Mouse (Mus musculus): ENCODE measurements at regions not wholly inside any gene's neighbourhood (a gene's known extent, or its start where the extent isn't known, plus 50 kb on each side); places are given as distances from the start of the nearest gene placed in this dataset.
A peak's percentile ranks its signal among the peaks of the same experiment; 100 is the strongest.

- no peak for DNase-seq (ENCODE audit: extremely low spot score)
Measured at GRCm38 (mm10) chr1:168823184-168823583, 391.1 kb upstream of the Pbx1 start.

DNA sequence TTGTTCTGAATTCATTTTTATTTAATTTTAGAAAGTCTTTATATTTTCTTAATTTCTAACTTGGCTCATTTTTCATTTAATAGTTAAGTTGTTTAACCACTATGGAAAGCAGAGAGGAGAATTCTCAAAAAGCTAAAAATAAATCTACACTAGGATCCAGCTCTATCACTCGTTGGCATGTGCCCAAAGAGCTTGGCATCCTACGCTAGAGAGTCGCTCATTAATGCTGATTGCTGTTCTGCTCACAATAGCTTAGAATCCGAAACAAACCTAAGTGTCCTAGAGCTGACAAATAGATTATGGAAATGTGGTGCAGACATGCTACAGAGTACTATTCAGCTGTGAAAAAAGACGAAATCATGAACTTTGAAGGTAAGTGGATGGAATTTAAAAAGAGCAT is 386.3 kb upstream of the Pbx1 start:
- DNase-seq (ENCODE audit: extremely low spot score) = no peak

DNA sequence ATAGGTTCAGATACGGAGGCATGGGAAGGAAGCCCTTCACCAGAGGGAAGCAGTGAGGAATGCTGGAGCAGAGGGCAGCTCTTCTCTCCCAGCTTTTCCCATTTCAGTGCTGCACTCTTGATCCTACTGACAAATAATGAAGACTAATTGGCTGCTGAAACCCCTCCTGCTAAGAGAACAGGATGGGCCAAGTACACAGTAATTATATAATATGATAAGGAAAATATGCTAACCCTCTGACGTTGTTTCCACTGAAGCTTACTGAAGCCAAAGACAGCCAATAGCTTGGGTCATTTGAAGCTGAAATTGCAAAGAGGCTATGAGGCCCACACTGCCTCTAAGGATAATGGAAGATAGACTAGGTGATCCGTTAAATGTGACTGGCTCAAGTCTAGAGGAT is 375.0 kb upstream of the Pbx1 start:
- no peak for DNase-seq (ENCODE audit: extremely low spot score)

DNA sequence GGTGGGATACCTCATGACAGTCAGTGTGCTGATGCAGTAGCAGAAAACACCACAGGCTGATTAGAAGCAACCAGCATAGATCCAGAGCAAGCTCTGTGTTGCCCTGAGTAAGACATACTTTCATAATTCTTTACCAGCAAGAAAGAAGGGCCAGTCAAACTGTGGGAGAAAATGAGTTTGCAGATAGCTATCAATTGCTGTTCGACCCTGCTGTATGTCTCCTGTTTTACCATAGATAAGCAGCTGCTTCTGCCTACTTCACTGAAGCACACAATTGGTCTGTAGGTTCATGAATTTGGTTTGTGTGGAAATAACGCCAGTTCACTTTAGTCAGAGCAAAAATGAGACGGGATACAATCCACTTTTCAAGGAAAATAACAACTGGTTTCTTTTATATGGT is 373.4 kb upstream of the Pbx1 start:
- no peak for DNase-seq (ENCODE audit: extremely low spot score)

DNA sequence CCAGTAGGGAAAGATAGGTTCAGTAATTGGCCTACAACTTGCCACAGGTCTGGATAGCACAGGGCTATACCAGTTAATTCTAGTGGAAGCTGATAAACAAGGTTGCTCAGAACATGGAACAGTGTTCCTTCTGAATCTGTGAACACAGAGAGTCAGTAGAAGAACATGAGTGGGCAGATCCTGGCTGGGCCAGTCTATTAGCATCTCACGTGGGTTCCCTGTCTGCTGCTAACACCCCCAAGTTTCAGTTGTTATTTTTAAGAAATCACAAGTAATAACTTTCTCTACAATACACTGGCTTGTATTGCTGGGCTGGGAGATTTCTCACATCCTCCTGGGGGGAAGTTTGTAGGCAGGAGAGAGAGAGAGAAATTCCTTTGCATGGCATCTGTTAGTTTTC is 369.0 kb upstream of the Pbx1 start:
- no peak for DNase-seq (ENCODE audit: extremely low spot score)

GRCm38 (mm10) chr1:168786731-168787130 is 354.7 kb upstream of the Pbx1 start:
- no peak for DNase-seq (ENCODE audit: extremely low spot score)

- no peak for DNase-seq (ENCODE audit: extremely low spot score)
Measured at GRCm38 (mm10) chr1:168783851-168784250, 351.8 kb upstream of the Pbx1 start.

DNA sequence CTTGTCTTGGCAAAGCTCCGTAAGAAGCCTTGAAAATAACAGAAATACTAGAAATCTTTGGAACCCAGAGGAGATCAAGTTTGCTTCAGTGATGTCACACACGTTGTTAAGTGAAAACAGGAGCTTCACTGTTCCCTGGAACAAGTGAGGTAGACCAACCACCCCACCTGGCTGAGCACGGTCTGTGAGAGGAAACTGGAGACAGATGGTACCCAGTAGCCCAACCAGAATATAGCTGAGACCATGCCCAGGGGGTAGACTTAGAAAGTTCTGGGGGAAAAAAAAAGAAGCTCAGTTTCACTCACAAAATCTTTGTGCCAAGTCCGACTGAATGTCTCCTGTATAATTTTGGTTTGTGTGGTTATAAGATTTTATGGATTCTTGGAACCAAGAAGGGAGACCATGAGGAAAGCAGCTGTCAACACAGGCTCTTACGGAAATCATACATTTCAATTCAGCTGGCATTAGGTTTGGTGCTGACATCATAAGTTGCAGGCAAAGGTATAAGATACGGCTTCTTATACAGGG is 332.4 kb upstream of the Pbx1 start:
- no peak for DNase-seq (ENCODE audit: extremely low spot score)

GRCm38 (mm10) chr1:168761095-168761494 is 329.0 kb upstream of the Pbx1 start:
- DNase-seq (ENCODE audit: extremely low spot score) = no peak

GRCm38 (mm10) chr1:168760239-168760638 is 328.2 kb upstream of the Pbx1 start:
- DNase-seq (ENCODE audit: extremely low spot score) = no peak

DNA sequence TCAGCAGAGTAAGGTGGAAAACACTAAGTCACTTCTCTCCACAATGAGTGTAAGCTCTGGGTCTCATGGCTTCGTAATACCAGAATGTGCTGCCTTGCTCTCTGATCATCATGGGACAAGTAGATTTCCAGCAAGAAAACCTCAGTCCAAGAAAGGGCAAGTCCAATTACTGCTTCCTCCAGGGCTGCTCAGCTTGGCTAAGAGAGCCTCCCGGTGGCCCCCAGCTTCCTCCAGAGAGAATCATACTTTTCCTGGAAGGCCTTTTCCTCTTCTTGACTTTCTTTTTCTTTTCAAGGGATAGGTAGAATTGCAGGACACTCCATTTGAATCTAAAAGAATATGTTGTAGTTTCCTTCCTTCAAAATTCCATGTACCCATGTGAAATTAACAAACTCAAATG is 326.8 kb upstream of the Pbx1 start:
- no peak for DNase-seq (ENCODE audit: extremely low spot score)

DNA sequence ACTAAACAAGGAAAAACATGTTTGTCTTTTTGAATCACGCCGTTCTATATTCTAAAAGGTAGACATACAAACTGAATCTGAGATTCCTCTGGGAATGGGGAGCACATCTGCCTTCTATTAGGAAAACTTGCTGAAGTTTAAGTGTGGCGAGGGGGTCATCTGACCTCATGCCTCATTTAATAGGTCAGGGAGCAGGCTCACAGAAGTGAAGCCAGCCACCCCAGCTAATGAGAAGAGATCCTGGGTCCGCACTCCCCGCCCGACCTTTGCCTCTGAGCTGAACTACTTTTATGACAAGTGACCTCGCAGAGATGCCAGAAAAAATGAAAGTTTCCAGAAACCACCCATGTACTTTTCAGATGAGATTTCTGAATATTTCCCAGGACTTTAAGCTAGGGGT is 322.1 kb upstream of the Pbx1 start:
- DNase-seq (ENCODE audit: extremely low spot score) = peak; percentile 66

DNA sequence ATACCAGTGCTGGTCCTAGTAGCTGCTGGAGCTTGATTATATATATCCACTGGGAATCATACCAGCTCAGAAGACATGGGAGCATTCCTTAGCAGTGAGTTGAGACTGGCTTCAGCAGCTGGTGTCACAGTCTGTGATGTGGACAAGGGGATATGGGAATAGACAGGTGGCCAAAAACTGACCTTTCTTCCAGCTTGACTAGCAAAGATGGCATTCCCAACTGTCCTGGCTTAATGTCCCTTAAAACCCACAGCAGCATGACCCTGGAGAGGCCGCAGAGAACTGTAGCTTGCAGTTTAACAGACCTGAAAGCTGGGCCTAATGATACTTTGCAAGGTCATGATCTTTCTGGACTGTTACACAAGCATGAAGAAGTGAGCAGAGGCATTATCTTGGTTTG is 311.4 kb upstream of the Pbx1 start:
- DNase-seq (ENCODE audit: extremely low spot score) = no peak

- no peak for DNase-seq (ENCODE audit: extremely low spot score)
Measured at GRCm38 (mm10) chr1:168738005-168738404, 305.9 kb upstream of the Pbx1 start.

DNA sequence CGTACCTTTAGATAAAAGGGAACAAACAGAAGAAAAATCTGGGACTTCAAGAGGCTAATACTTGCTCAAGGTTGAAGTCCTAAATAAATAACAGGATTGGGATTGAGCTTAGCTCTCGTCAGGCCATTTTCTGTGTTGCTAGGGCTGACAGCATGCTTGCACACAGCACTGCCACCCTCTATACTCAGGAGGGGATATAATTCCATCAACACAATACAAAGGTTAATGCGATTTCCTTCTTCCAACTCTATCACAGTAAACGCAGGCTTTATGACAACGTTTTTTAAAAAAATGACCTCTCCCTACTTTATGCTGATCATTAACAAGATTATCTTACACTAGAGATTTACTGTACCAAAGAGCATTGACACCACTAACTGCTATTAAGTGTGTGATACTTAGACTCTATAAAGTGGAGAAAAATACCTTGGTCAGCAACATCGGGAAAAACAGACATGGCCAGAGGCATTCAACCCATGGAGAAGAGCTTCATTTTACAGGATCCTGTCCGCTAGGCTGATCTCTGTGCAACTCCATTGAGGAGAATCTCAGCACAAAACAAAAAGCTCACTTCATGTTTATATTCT is 305.3 kb upstream of the Pbx1 start:
- no peak for DNase-seq (ENCODE audit: extremely low spot score)

- DNase-seq (ENCODE audit: extremely low spot score) = no peak
Measured at GRCm38 (mm10) chr1:168733066-168733465, 301.0 kb upstream of the Pbx1 start.

DNA sequence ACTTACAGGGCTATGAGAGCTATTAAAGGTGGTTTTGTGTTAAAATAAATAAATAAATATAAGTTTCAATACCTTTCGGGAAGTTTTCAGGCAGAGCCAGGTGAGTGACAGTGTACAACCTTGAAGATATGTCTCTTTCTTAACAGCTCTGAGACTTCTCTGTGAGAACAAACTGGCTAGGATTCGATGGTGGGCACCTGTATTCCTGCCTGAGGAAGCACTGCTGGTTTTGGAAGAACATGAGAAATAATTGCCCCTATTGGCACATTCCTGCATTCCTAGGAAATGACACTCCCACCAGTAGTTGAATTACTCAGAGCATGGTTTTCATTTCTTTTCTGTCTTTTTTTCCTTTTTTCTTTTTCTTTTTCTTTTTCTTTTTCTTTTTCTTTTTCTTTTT is 277.8 kb upstream of the Pbx1 start:
- DNase-seq (ENCODE audit: extremely low spot score) = no peak

GRCm38 (mm10) chr1:168709017-168709681 is 277.1 kb upstream of the Pbx1 start:
- peak; percentile 34 for DNase-seq (ENCODE audit: extremely low spot score)

DNA sequence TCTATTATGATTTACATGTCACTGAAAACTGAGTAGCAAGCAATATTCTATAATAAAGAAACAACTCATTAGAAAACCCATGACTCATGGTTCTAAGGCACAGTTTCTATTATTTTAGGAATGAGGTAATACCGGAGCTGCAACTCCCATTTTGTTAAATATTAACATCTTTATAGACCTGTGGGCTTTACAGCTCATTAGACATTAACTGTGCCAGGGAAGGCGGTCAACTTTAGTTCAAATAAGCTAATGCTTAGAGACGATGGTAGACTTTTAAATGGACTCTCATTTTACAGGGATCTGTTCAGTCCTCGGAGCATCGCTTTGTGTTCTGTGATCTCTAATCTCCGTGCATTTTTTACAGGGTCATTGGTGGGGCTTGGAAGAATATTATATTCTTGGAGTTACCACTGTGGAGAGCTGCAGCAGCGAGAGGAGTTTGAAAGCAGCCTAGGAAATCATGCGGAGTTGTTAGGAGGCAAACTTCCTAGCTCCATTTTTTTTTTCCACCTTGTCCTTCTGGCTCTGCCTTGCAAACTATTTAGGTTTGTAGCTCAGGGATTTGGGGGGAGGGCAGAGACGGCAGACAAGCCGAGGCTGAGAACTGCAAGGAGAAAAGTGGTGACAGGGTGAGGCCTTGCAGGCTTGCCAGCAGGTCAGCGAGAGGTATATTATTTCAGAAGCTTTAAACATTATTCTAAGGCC is 276.2 kb upstream of the Pbx1 start:
- peak; percentile 40 for DNase-seq (ENCODE audit: extremely low spot score)

GRCm38 (mm10) chr1:168697386-168697785 is 265.3 kb upstream of the Pbx1 start:
- DNase-seq (ENCODE audit: extremely low spot score) = no peak

DNA sequence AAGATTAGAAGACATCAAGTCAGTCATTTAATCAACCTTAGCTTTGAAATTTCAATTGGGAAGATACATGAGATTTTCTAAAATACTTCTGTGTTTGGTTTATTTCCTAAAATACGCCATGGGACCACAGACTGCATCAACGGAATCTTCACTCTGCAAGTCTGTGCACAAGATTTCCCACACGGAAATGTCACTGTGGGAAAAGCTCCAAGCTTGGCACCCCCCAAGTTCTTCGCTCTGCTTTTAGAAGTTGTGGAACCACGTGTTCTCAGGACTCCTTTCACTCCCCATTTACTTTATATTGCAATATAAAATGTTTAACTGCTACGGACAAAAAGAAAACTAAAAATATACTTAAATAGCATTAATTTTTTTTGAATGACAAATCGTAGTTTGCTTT is 254.8 kb upstream of the Pbx1 start:
- DNase-seq (ENCODE audit: extremely low spot score) = no peak

DNA sequence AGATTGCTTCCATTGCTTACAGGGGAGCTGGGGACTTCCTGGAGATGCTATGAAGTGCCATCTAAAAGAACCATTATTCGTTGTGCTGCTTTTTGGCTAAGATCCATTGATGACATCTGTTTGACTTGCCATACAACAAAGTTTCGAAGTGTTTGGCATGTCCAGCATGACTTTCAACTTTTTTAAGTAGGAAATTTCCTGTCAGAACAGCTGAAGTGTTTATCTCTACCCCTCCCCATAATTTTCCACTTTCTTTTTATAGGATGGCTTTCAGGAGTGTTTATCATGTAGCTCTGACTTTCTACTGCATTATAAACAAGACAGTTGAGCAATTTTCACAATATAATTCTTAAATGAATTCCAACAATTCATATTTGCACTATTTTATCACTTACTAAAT is 253.1 kb upstream of the Pbx1 start:
- DNase-seq (ENCODE audit: extremely low spot score) = no peak

Data from embryo, embryonic 9.5 days (tissue).